Mouse (Mus musculus): ENCODE data around the gene Sap18. TPM values are rescaled to one million over a fixed set of nuclear protein-coding genes. Genes with fewer than 3 reads are reported as not detected.
"Not testable (repeated sequence)": the region's sequence is repeated elsewhere in the genome, so short reads cannot be mapped to it uniquely, and the experiment has no call there.

Gene Sap18
- polyA plus RNA-seq, 1 experiment from 2014 or later = 26.7 TPM

- Histone ChIP-seq H3K9ac (ENCODE audit: low read depth, low read length) (no peak overlapping the region), H3K36me3 (ENCODE audit: control insufficient read depth, insufficient read depth, low read length) (peaks cover 7% of the 10 kb centered on the region), H3K27ac (ENCODE audit: low read depth, low read length) (no peak overlapping the region), H3K9me3 (ENCODE audit: control insufficient read depth, low read length) (no peaks in the 10 kb centered on the region), H3K27me3 (replicated peaks; ENCODE audit: control insufficient read depth, insufficient read depth, low read length) (no peaks in the 10 kb centered on the region), H3K4me3 (ENCODE audit: low read length) (no peak overlapping the region), H3K4me2 (ENCODE audit: low read length) (no peak overlapping the region), H3K4me1 (ENCODE audit: control insufficient read depth, insufficient read depth, low read depth, low read length) (no peaks in the 10 kb centered on the region)
- WGBS = 97% methylated on average over 2 of the region's 2 CpGs
- ATAC-seq = no peak
Observed at GRCm38 (mm10) chr14:57848646-57849045, 50.7 kb downstream of the Sap18 start.

GRCm38 (mm10) chr14:57850330-57850729, 52.4 kb downstream of the Sap18 start:
- Histone ChIP-seq H3K9me3 (ENCODE audit: control insufficient read depth, low read length) (no peaks in the 10 kb centered on the region), H3K4me2 (ENCODE audit: low read length) (no peak overlapping the region), H3K4me3 (ENCODE audit: low read length) (no peak overlapping the region), H3K4me1 (ENCODE audit: control insufficient read depth, insufficient read depth, low read depth, low read length) (no peaks in the 10 kb centered on the region), H3K9ac (ENCODE audit: low read depth, low read length) (no peak overlapping the region), H3K36me3 (ENCODE audit: control insufficient read depth, insufficient read depth, low read length) (peaks cover 5% of the 10 kb centered on the region), H3K27ac (ENCODE audit: low read depth, low read length) (no peak overlapping the region), H3K27me3 (replicated peaks; ENCODE audit: control insufficient read depth, insufficient read depth, low read length) (no peaks in the 10 kb centered on the region)
- ATAC-seq = no peak
- 88% methylated on average over 3 of the region's 3 CpGs for WGBS

- no peaks in the 10 kb centered on the region for H3K9me3 ChIP-seq (ENCODE audit: control insufficient read depth, low read length)
- H3K9ac ChIP-seq (ENCODE audit: low read depth, low read length) = no peak overlapping the region
- H3K36me3 ChIP-seq (ENCODE audit: control insufficient read depth, insufficient read depth, low read length) = peaks cover 10% of the 10 kb centered on the region
- no peaks in the 10 kb centered on the region for H3K27me3 ChIP-seq (replicated peaks; ENCODE audit: control insufficient read depth, insufficient read depth, low read length)
- H3K4me1 ChIP-seq (ENCODE audit: control insufficient read depth, insufficient read depth, low read depth, low read length) = no peaks in the 10 kb centered on the region
- no peak overlapping the region for H3K27ac ChIP-seq (ENCODE audit: low read depth, low read length)
- H3K4me3 ChIP-seq (ENCODE audit: low read length) = no peak overlapping the region
- 67% methylated on average over 2 of the region's 2 CpGs for WGBS
- no peak overlapping the region for H3K4me2 ChIP-seq (ENCODE audit: low read length)
- no peak for ATAC-seq
Observed at GRCm38 (mm10) chr14:57852961-57853360, 55.0 kb downstream of the Sap18 start.

GRCm38 (mm10) chr14:57856037-57856436, 58.1 kb downstream of the Sap18 start:
- not testable (repeated sequence) for H3K4me1 ChIP-seq (ENCODE audit: control insufficient read depth, insufficient read depth, low read depth, low read length); H3K4me3 ChIP-seq (ENCODE audit: low read length); H3K4me2 ChIP-seq (ENCODE audit: low read length); H3K9me3 ChIP-seq (ENCODE audit: control insufficient read depth, low read length); H3K36me3 ChIP-seq (ENCODE audit: control insufficient read depth, insufficient read depth, low read length); H3K27me3 ChIP-seq (replicated peaks; ENCODE audit: control insufficient read depth, insufficient read depth, low read length); H3K27ac ChIP-seq (ENCODE audit: low read depth, low read length); H3K9ac ChIP-seq (ENCODE audit: low read depth, low read length); ATAC-seq

Small RNA genes within 50 kb of the gene (microRNA-seq; reads per million reads assigned to microRNA genes)
- gene Mir3077 = not detected

Other genes starting within 250 kb of the Sap18 start
- gene Eef1akmt1, start 226.6 kb upstream of the Sap18 start, polyA plus RNA-seq (2015; fragmentation: Nextera tagmentation; extraction: Ambion mirVana) = 89.5 and 90.3 TPM in 2 replicates
- gene Xpo4, start 132.8 kb upstream of the Sap18 start, polyA plus RNA-seq (2015; fragmentation: Nextera tagmentation; extraction: Ambion mirVana) = 9.8 and 11.0 TPM in 2 replicates
- not detected in 2 replicates for gene Gm49361, start 52.1 kb upstream of the Sap18 start, polyA plus RNA-seq (2015; fragmentation: Nextera tagmentation; extraction: Ambion mirVana)
- 5.9 and 7.8 TPM in 2 replicates for gene Lats2, start 39.8 kb upstream of the Sap18 start, polyA plus RNA-seq (2015; fragmentation: Nextera tagmentation; extraction: Ambion mirVana)
- 8.0 and 8.7 TPM in 2 replicates for gene Ska3, start 28.0 kb downstream of the Sap18 start, polyA plus RNA-seq (2015; fragmentation: Nextera tagmentation; extraction: Ambion mirVana)
- gene Mrpl57, start 28.1 kb downstream of the Sap18 start, polyA plus RNA-seq (2015; fragmentation: Nextera tagmentation; extraction: Ambion mirVana) = 151 and 162 TPM in 2 replicates
- gene Zdhhc20, start 92.1 kb downstream of the Sap18 start, polyA plus RNA-seq (2015; fragmentation: Nextera tagmentation; extraction: Ambion mirVana) = 33.8 and 36.1 TPM in 2 replicates
- gene Micu2, start 201.1 kb downstream of the Sap18 start, polyA plus RNA-seq (2015; fragmentation: Nextera tagmentation; extraction: Ambion mirVana) = 70.4 and 78.7 TPM in 2 replicates